Mouse (Mus musculus): ENCODE data around the gene Tst.

Tst gene

DNA sequence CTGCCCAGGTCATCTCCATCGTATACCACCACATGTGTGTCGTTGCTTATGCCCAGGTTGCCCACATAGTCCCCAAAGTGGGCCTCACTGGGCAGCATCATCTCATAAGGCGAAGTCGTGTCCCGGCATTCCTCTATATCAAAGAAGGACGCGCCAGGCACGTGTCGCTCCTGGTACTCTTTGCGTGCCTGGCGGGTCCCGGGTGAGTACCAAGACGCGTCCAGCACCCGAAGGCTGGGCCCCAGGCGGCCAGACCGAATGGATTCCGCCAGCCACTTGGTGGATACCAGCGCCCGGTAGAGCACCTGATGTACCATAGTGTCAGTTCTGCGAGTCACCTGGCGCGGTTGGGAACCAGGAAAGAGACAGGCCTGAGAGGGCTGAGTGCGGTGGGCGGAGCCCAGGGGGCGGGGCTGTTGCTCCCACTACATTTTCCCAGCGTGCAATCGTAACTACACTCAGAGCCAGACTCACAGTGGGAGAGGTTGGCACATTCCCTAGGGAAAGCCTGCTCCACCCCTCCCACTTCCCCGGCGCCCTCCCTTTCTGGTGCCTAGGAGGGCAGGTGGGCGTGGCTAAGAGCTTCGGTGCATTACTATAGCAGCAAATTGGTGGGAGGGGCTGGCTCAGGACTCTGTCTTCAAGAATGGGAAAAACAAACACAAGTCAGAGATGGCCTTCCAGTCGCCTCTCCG lies at the start of gene Tst:
Gene Tst (minus strand): TSS at position 391 of the 695 bp plus-strand sequence.
- peak; percentile 65 for DNase-seq (ENCODE audit: low spot score)

DNA sequence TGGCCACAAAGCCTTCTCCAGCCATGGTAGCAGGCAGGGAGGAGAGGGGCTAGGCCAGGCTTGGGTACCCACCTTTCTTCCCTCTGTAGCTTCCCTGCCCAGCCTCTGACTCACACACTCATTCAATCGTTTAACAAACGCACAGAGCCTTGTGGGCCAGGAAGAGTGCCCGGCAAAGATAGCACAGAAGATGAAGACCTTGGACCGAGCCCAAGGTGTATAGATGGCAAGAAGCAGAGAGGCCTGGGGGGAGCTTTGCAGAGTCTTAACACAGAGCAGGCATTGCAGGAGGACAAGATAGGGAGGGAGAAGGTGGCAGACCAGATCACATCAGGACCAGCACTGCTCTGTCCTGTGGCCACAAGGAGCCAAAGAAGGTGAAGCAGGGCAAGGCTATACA lies 49.5 kb upstream of the Tst start:
- no peak for DNase-seq (ENCODE audit: low spot score)

DNA sequence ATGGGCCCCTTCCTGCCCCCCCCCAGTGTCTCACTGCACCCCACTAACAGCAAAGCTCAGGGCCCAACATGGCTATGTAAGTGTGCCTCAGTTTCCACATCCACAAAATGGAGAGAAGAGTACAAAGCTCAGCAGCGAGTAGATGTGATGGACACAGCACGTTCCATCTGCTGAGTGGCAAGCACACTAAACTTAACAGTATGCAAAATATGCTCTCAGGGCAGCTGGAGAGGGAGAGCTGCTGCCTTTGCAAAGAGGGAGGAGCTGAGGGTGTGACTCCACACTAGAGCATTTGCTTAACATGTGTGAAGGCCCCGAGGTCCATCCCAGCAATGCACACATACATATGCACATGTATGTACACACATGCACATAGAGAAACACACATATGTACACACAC lies 47.2 kb upstream of the Tst start:
- DNase-seq (ENCODE audit: low spot score) = no peak

DNA sequence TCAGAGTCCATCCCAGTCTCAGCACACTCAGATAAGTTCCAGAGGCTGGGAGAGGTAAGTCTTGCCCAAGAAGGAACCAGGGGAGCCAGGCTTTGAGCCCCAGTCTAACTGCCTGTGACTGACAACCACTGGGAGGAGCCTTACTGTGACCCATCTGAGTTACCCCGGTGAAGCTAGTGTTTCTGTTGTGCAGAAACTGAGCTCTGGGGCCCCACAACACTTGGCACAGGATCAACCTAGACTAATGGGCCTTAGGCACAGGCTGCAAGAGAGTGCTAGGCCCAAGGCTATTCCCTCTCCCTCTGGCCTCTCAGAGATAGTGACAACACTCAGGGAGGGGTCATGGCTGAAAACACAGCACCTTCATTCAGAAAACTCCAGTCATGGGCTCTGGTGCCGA lies 45.5 kb upstream of the Tst start:
- DNase-seq (ENCODE audit: low spot score) = no peak

DNA sequence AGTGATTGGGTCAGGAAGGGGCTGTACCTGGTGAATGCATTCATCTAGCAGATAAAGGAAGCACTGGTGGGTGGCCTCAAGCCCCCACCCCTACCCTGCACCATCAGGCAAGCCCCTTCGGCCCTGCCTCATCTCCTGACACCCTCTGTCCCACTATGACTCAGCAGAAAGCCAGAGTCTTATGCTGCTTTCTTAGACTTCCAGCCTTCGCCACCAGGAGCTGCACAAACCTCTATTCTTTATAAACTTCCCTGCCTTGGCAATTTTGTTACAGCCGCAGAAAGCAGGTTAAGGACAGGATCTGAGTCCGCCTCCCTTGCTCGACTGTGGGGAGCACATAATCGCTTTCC lies 44.7 kb upstream of the Tst start:
- DNase-seq (ENCODE audit: low spot score) = peak; percentile 25

DNA sequence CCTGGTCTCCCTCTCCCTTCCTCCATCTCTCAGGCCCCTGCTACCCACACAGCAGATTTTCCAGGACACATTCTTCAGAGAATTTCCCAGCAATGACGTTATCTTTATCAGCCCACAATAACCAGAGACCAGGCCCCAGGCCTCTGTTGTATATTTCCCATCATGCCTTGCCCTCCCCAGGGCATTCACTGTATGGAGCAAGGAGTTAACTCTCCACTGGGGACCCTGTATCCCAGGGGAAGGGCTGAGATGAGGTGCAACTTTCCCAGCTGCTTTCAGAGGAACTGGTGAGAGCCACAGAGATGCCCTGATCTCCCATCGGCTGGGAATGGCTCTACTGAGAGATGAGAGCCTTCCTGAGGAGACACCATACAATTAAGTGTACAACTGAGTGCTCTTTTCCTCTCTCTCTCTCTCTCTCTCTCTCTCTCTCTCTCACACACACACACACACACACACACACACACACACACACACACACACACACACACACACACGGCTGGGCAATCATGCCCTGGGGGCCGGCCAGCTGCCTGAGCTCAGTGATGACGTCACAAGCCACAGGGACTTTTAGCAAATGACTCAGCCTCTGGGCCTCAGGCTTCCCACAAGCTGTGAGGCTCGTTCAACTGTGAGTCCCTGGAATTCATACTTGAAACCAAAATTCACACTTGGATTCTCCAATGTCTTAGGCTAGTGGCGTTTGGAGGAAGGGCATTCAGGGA lies 44.1 kb upstream of the Tst start:
- DNase-seq (ENCODE audit: low spot score) = peak; percentile 64

DNA sequence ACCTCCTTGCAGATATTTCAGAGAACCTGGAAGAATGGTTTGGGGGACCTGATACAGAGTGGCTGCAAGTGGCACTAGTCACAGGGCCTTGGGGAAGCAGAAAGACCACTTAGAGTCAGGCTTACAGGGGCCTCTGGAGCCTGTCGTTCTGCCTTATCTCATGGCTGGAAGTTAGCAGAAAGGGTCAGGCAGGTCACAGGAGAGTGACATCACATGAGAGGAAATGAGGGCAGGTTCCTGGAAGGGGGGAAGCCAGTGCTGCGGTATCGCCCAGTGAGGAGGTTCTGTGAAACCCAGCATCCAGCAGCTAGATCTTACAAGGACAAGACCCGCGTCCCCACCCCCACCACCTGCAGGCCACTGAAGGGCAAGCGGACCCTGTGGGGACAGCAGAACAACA lies 43.4 kb upstream of the Tst start:
- no peak for DNase-seq (ENCODE audit: low spot score)

DNA sequence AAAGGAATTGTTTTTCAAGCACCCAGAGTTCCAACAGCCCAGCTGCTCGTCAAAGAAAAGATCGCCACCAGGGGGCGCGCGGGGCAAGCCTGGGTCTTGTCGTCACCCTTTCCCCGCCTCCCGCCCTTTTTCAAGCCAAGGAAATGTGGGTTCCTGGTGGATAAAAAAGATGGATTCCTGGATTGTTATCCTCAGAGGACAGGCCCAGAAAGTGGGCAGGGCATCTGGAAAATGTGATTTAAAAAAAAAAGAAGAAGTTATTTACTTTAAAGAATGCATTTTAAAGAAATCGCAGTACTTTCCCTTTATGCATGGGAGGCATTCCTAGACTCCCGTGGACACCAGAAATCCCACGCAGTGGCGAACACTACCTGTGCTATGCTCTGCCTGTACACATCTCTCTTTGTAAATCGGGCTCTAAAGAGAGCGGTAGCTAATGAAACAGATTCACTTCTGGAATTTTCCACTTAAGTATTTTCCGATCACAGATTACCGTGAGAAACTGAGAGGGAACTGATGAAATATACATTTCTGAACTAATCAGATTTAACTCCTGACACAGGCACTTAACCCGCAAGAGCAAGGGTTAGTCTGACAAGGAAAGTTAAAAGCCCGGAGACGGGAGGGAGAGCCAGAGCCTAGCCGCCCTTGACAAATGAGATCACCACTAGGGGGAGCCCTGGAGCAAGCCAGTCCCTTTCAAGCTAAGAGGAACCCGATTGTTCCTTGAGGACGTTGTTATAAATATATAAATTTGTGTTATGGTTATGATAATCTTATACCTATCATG lies 42.2 kb upstream of the Tst start:
- peak; percentile 90 for DNase-seq (ENCODE audit: low spot score)

DNA sequence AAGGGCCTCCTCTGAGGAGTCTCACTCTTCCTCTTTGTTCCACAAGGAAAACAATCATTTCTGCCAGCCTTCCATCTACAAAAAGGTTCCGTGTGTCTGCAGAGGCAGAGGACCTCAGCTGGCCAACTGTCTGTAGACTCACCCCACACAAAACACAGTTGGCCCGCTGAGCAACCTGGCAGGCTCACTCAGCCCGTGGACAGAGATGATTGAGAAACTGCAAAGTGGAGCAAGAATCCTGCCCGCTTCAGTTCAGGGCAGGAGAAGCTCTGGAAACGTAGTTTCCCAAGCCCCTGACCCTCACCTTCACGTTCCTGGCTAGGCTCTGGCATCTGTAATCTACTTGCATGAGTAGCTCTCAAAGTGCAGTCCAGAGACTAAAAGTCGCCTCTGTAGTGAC lies 41.4 kb upstream of the Tst start:
- no peak for DNase-seq (ENCODE audit: low spot score)

DNA sequence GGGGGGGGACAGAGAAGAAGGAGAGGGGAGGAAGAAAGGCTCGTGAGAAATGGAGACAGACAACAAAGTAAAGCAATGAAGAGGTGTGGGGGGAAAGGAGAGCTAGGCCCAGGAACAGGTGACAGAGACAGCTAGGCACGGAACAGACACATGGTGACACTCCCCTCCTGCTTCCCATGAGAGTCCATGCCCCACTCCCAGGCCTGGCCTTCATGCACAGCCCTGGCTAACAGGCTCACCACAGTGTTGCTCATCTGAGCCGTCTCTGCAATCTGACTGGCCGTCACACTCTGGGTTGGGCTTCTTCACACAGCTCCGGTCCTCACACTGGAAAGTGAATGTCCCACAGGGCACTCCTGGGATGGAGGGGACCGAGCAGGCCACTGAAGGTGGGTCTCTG lies 38.1 kb upstream of the Tst start:
- DNase-seq (ENCODE audit: low spot score) = no peak

DNA sequence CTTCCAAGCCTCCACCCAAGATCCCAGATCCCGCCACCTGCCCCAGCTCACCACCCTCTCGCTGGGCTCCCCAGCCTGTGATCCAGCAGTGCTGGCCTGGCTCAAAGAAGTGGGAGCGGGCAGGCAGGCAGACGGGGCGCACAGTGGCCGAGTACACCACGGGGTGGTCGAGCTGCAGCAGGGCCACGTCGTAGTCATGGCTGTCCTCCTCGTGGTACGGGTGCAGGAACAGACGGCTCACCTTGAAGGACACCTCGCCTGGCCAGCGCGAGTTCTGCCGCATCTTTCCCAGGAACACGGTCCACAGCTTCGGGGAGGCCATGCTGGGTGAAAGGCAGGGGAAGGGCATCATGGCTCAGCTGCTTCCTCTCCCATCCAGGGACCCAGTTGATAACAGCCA lies 36.5 kb upstream of the Tst start:
- no peak for DNase-seq (ENCODE audit: low spot score)

DNA sequence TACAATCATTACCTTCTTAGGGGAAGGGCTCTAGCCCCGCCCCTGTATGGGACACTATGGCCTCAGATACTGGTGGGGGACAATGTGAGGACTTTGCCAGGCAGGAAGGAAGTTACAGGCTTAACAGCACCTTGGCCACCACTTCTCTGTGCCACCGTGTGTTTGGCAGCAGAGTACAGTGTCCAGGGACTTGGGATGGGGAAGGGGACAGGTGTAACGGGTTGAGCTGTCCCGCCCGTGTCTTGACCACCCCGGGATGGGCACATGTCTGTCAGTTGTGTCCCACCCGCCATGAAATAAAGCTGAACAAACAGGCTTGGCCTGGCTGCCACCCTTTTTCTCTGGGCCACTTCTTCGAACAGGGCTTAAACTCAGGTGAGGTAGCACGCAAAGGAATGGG lies 33.3 kb upstream of the Tst start:
- no peak for DNase-seq (ENCODE audit: low spot score)

DNA sequence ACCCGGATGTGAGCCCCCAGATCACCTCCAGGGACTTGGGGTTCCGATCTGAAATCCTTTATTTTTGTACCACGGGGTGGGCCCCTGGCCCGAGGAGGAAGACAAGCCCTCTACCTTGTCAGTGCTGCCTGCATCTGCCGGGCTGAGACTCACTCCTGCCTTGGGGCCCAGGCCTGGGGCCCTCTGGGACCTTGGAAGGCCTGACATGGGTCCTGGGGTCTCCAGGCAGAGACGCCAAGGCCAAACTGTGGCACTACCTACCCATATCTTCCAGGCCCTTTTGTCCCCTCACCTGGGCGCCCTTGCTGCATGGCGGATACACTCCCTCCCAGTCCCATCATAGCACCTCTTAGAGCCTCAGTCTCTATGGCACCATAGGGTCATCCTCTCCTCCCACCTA lies 32.8 kb upstream of the Tst start:
- no peak for DNase-seq (ENCODE audit: low spot score)

DNA sequence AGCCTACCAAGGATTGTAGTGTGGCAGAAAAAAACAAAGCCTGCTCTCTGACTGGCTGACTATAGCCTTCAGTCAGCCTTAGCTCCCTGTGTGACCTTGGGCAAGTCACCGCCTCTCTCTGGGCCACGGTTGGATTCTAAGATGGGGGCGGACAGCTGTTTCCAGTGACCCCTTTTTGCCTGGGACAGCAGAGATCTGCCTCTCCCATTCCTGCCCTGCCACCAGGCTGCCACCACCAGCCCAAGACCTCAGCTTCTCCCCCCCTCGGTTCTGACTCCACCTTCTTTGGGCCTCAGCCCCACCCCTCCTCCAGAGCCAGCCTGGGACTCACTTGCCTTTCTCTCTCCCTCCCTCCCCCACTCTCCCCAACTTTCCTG lies 32.3 kb upstream of the Tst start:
- DNase-seq (ENCODE audit: low spot score) = no peak

DNA sequence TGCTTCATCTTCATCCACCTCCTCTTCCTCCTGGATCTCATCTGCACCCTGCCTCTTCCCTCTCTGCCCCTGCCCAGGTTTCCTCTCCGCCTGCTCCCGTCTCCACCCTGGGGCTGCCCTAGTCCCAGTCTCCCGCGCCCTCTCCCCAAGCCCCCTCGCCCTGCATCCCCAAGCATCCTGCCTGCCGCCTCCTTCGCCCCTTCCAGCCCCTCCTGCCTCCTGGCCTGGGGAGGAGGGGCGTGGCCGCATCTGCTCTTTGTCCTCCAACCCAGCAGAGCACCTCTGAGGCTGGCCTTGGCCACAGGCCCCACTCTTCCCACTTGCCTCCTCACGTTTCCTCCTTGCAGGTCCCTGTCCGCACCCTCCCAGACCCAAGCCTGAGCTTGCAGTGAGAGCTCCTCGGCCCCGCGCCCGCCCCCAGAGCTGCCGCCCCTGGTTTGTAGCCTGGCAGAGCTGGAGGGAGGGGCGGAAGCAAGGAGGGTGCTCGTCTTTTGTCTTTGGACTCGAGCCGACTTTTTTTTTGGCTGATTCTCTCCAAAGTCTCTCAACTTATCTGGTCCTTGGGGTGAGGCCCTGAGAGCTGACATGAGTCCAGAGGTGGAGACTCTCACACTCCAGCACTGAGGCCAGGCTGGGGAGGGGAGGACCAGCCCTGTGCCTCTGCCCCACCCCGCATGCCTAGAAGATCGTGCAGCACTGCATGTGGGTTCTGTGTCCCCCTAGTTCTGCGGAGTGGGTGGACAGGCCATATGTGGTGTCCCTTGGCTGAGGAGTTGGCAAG lies 31.7 kb upstream of the Tst start:
- DNase-seq (ENCODE audit: low spot score) = no peak

DNA sequence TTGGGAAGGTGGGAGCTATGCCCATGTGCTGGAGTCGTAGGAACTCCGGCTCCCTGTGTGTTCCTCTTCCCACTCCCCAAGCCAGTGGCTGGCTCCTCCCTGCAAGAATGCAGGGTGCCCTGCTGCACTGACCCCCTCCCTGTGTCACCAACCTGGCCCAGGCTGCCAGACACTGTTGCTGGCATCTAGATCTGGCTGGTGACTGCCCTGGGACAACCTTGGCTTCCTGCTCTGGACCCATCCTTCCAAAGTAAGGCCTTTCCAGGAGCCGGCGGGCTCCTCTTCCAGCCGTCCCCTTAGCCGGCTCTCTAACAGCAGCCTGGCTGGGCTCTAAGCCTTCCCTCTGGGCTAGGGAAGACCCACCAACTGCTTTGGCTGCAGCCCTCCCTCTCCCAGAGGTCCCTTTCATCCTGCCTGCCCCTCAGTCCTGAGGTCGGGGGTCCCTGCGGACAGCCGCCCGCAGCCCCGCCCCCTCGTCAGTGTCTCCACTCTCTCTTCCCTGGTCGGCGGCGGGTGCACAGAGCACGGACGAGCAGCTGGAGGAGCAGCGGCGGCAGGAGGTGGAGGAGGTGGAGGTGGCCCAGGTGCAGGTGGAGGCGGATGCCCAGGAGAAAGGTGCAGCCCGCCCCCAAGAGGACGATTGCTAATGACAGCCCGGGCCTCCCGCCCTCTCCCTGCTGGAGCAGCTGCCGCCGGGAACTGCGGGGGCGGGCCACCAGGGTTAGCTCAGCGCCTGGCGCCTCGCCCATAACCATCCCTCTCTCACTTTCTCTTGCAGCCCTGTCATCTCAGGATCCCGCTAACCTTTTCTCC lies 30.9 kb upstream of the Tst start:
- DNase-seq (ENCODE audit: low spot score) = no peak

DNA sequence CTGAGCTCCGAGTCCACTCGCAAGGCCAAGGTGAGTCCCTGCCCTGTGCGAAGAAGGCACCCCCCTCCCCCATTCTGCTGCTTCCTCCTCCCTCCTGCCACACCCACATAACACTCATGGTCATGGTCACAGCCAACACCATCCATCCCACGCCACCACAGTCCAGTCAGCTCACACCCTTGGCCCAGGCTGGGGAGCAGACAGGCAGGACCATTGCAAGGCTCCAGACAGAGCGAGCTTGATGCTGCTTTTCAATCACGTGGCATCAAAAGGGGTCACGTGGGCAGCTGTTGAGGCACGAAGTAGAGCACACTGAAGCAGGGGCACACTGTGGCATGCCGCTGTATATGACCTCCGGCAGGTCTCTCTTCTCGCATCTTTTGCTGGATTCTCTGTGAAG lies 30.0 kb upstream of the Tst start:
- no peak for DNase-seq (ENCODE audit: low spot score)

DNA sequence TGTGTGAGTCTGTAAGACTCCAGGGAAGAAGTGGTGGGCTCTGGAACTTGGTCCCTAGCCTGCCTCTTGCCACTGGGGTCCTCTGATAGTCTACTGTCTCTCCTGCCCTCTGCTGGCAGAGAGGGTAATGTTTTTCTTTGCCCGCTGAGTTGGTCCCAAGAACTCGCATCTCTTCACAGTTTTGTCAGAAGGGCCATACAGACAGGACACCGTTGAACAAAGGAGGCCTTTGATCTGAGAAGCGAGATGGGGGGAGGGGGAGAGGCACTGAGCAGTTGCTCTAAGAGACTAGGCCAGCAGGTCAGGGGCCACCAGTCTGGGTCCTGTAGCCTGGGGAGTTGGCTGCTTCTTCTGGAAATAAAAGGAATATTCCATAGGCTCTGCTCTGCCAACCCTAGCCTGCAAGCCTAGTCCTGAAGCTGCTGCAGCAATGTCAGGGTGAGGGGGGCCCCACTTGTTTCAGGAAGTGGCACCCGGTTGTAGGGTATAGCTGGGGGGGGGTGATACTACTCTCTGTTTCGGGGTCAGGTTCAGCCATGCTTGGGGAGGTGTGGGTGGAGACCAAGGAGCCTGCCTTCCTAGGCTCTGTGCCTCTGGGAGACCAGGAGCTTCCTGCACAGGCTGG lies 29.3 kb upstream of the Tst start:
- DNase-seq (ENCODE audit: low spot score) = no peak

DNA sequence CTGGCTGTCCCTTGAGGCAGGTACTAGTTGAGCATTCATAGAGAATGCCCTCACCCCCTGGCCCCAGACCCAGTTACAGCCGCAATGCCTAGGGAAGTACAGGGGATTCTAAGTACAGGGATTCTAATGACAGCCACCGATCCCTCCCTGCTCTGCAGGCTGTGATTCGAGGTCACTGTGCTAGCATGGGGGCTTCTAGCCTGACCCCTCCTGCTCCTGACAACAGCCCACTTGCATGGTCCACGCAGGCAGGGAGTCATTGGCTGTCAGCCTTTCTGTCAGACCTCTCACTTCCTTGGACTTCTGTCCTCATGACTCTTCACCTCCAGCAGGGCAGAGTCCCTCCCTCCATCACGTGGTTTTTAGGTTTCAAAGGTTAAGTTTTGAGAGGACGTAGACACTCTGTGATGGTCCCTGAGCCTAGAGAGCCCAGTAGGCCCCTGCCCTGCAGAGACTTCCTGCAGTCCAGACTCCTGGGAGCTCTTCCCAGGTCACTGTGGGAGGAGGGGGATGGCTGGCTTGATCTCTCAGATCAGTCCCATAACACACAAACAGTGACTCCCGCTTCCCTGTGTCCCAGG lies 25.9 kb upstream of the Tst start:
- no peak for DNase-seq (ENCODE audit: low spot score)

DNA sequence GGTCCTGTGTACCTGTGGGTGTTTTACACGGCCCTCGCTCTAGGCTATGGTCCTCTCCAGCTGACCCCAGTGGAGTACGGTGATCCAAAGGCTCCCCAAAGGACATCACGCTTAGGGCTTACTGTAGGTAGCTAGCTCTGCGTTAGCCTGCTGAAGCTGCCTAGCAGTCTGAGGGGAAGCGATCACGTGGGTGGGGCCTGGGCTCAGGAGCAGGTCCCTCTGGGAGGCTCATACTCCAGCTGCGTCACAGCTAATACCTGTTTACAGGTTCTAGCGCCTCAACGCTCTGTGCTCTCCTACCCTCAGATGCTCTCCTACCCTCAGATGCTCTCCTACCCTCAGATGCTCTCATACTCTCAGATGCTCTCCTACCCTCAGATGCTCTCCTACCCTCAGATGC lies 25.2 kb upstream of the Tst start:
- no peak for DNase-seq (ENCODE audit: low spot score)

Data from c-Kit-positive CD71-positive TER-119-positive erythroid progenitor cells, embryonic 14.5 days (primary cell).